Mouse (Mus musculus) embryo, embryonic 10.5 days (tissue): ENCODE measurements around the gene Cldn34c3.
"Not testable (repeated sequence)": the region's sequence is repeated elsewhere in the genome, so short reads cannot be mapped to it uniquely, and the experiment has no call there.

Source experiments
- DNase-seq: peaks from one replicate; pipeline ENCODE4 v3.0.0-alpha.2; 2015; ENCODE audit warnings: low spot score

The Cldn34c3 gene

DNA sequence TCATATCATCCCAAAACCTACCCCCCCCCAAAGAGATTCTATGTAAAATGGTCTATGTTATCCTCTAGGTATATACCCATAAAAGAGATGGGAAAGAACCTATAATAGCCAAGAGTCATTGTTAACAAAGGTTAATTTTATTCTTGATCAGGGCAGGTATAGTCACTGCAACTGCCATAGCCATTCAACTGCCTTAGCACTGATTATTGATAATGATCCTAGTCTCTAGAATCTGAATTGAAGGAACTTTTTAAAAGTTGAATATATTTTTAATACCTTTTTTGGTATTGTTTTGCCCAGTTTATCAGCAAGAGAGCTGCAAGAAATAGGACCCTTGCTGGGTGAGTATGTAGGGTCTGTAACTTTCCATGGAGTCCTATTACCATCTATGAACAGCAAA, at the start of gene Cldn34c3:
Gene Cldn34c3, plus strand, starts transcription at position 301 of the 400 bp plus-strand sequence.
- not testable (repeated sequence) for DNase-seq
